Mouse (Mus musculus) liver, embryonic 14.5 days (tissue): Measurements from ENCODE around the gene Polg2.
"Not testable (repeated sequence)": the region's sequence is repeated elsewhere in the genome, so short reads cannot be mapped to it uniquely, and the experiment has no call there.

Experiments used
- CTCF ChIP-seq: IDR thresholded peaks from 2 replicates; pipeline ENCODE4 v1.5.1; 2016; ENCODE audit warnings: antibody characterized with exemption, low read depth, control low read depth
- EP300 ChIP-seq: IDR thresholded peaks from 2 replicates; pipeline ENCODE4 v1.6.1; 2016; ENCODE audit warnings: antibody characterized with exemption, low read depth

DNA sequence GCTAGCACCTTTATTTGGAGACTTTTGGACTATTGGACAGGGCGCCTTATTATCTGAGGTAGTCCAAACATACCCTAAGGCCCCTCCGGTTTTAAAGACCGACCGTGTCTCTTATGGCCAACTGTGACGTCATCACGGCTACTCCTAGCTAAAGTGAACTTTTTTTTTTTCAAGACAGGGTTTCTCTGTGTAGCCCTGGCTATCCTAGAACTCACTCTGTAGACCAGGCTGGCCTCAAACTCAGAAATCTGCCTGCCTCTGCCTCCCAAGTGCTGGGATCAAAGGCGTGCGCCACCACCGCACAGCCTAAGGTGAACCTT lies 54.5 kb downstream of the Polg2 start:
- TF ChIP-seq CTCF, EP300: not testable (repeated sequence)
